In genomic region chr1:130663576-130663975, GRCm38 (mm10) we compare ENCODE assay signal across 32 mouse cellular contexts. TPM values are rescaled to one million over a fixed set of nuclear protein-coding genes. Genes with fewer than 3 reads are reported as not detected.
"Had no signal": no experiment of that assay in that cellular context is flagged by ENCODE, and none has a peak within 500 bp of the region (broad histone marks: within the 10 kb centered on the region; RNA-seq: fewer than 3 reads in every experiment).

No protein-coding gene starts in this region.

RNA-seq across cellular contexts. Expression of gene C4bp, which starts 2.1 kb away (rescaled TPM):
- total RNA-seq: common myeloid progenitor, adult 5-6 weeks; forebrain, postnatal 0 days; gastrocnemius, adult 2 months; gastrocnemius, adult 8-10 months; gastrocnemius, postnatal 14 days; gastrocnemius, postnatal 25 days; gastrocnemius, postnatal 36 days; granulocyte monocyte progenitor cell, adult 5-6 weeks; heart, adult 18-20 months; heart, adult 2 months; heart, adult 8-10 months had no signal
- polyA plus RNA-seq: cortical plate, adult 2 months; embryonic facial prominence, embryonic 10.5 days; embryonic facial prominence, embryonic 11.5 days; embryonic facial prominence, embryonic 12.5 days; embryonic facial prominence, embryonic 13.5 days; embryonic facial prominence, embryonic 14.5 days; embryonic facial prominence, embryonic 15.5 days; erythroblast, embryonic 14.5 days; forebrain, embryonic 10.5 days; forebrain, embryonic 11.5 days; forebrain, embryonic 12.5 days; forebrain, embryonic 13.5 days; forebrain, embryonic 14.5 days; forebrain, embryonic 15.5 days; forebrain, embryonic 16.5 days; forebrain, postnatal 0 days; heart, adult 2 months; heart, embryonic 10.5 days; heart, embryonic 11.5 days had no signal

RNA-seq across cellular contexts. Expression of gene Zp3r, which starts 34.2 kb away (rescaled TPM):
- total RNA-seq: common myeloid progenitor, adult 5-6 weeks; forebrain, postnatal 0 days; gastrocnemius, adult 18-20 months; gastrocnemius, adult 2 months; gastrocnemius, adult 8-10 months; gastrocnemius, postnatal 10 days; gastrocnemius, postnatal 14 days; gastrocnemius, postnatal 25 days; gastrocnemius, postnatal 36 days; gastrocnemius, postnatal 4 days; granulocyte monocyte progenitor cell, adult 5-6 weeks; heart, adult 18-20 months; heart, adult 2 months; heart, adult 8-10 months had no signal
- polyA plus RNA-seq: cortical plate, adult 2 months; embryonic facial prominence, embryonic 10.5 days; embryonic facial prominence, embryonic 11.5 days; embryonic facial prominence, embryonic 12.5 days; embryonic facial prominence, embryonic 13.5 days; embryonic facial prominence, embryonic 14.5 days; embryonic facial prominence, embryonic 15.5 days; erythroblast, embryonic 14.5 days; forebrain, embryonic 10.5 days; forebrain, embryonic 11.5 days; forebrain, embryonic 12.5 days; forebrain, embryonic 13.5 days; forebrain, embryonic 14.5 days; forebrain, embryonic 15.5 days; forebrain, embryonic 16.5 days; forebrain, postnatal 0 days; frontal cortex, adult 2 months; heart, adult 2 months; heart, embryonic 10.5 days; heart, embryonic 11.5 days had no signal

RNA-seq across cellular contexts. Expression of gene Gm29427, which starts 52.0 kb away (rescaled TPM):
- total RNA-seq: common myeloid progenitor, adult 5-6 weeks; gastrocnemius, adult 18-20 months; gastrocnemius, adult 8-10 months; gastrocnemius, postnatal 10 days; gastrocnemius, postnatal 25 days; gastrocnemius, postnatal 36 days; gastrocnemius, postnatal 4 days; granulocyte monocyte progenitor cell, adult 5-6 weeks; heart, adult 8-10 months had no signal
- polyA plus RNA-seq: embryonic facial prominence, embryonic 10.5 days; embryonic facial prominence, embryonic 11.5 days; embryonic facial prominence, embryonic 12.5 days; embryonic facial prominence, embryonic 13.5 days; embryonic facial prominence, embryonic 14.5 days; embryonic facial prominence, embryonic 15.5 days; erythroblast, embryonic 14.5 days; forebrain, embryonic 10.5 days; forebrain, embryonic 11.5 days; forebrain, embryonic 12.5 days; forebrain, embryonic 13.5 days; forebrain, embryonic 14.5 days; forebrain, embryonic 15.5 days; forebrain, postnatal 0 days; heart, embryonic 10.5 days; heart, embryonic 11.5 days had no signal
